Comparison of ENCODE assay signal across 12 mouse cellular contexts in genomic region chr7:135745091-135745490, GRCm38 (mm10). TPM values are rescaled to one million over a fixed set of nuclear protein-coding genes. Genes with fewer than 3 reads are reported as not detected.
DNase-seq lines count a peak whose midpoint lies in the region; ATAC-seq lines count a peak whose summit lies in the region.
"Had no signal": no experiment of that assay in that cellular context is flagged by ENCODE, and none has a peak within 500 bp of the region (broad histone marks: within the 10 kb centered on the region; RNA-seq: fewer than 3 reads in every experiment).

No protein-coding gene starts in this region.

- intact Hi-C loops in gastrocnemius, postnatal 36 days (cut with DNase I): no loop called here

- H3K9ac ChIP-seq in lung, embryonic 16.5 days (ENCODE audit: low read length): no peak overlapping the region
- H3K9ac ChIP-seq in forebrain, embryonic 16.5 days (replicated peaks; ENCODE audit: low read depth, low read length): no peak overlapping the region
- H3K9ac ChIP-seq: liver, embryonic 14.5 days; midbrain, embryonic 15.5 days had no signal

- peaks cover 3% of the 10 kb centered on the region; the same call in 1 of the 2 replicates for H3K9me3 ChIP-seq in lung, embryonic 16.5 days (ENCODE audit: control insufficient read depth, low read length)
- 0 out of 2 replicates have a peak, but pooled peaks cover 3% of the 10 kb centered on the region for H3K9me3 ChIP-seq in forebrain, embryonic 16.5 days (ENCODE audit: control insufficient read depth, low read length)
- H3K9me3 ChIP-seq: midbrain, embryonic 15.5 days had no signal

- no peaks in the 10 kb centered on the region for H3K27me3 ChIP-seq in lung, embryonic 16.5 days (ENCODE audit: control insufficient read depth, insufficient read depth, low read depth, low read length)
- H3K27me3 ChIP-seq in forebrain, embryonic 16.5 days (replicated peaks; ENCODE audit: control insufficient read depth, insufficient read depth, low read length): no peaks in the 10 kb centered on the region
- H3K27me3 ChIP-seq: midbrain, embryonic 15.5 days had no signal

- peaks cover 15% of the 10 kb centered on the region for H3K4me1 ChIP-seq in lung, embryonic 16.5 days (replicated peaks; ENCODE audit: control insufficient read depth, insufficient read depth, low read length)
- H3K4me1 ChIP-seq in forebrain, embryonic 16.5 days (replicated peaks; ENCODE audit: control insufficient read depth, insufficient read depth, low read length): peaks cover 6% of the 10 kb centered on the region; the same call in 1 of the 2 replicates
- H3K4me1 ChIP-seq: midbrain, embryonic 15.5 days had no signal

- 0 out of 2 replicates have a peak overlapping the region, but pooled peaks have one; percentile 32 for H3K27ac ChIP-seq in lung, embryonic 16.5 days (ENCODE audit: low read length)
- no peak overlapping the region for H3K27ac ChIP-seq in forebrain, embryonic 16.5 days (ENCODE audit: low read length)
- H3K27ac ChIP-seq: left cerebral cortex, adult 2 months; liver, embryonic 14.5 days; midbrain, embryonic 15.5 days had no signal

- peak; percentile 86 for ATAC-seq in lung, embryonic 16.5 days (ENCODE audit: low read depth)
- no peak for ATAC-seq in forebrain, embryonic 16.5 days
- ATAC-seq: inflammation-experienced regulatory T-cells, adult 6 months; midbrain, embryonic 15.5 days had no signal

- peak; percentile 19 for DNase-seq in gastrocnemius, postnatal 10 days
- no peak for DNase-seq in gastrocnemius, postnatal 36 days
- DNase-seq in kidney, postnatal 4 days: peak; percentile 62 to 66
- DNase-seq in kidney, adult 18-20 months: no peak
- DNase-seq in Muller cell, postnatal 12 days (ENCODE audit: inconsistent ontology term): peak; percentile 60
- no peak for DNase-seq in testis, postnatal 14 days (ENCODE audit: low spot score)

- H3K4me3 ChIP-seq in lung, embryonic 16.5 days (ENCODE audit: low read length): no peak overlapping the region
- no peak overlapping the region for H3K4me3 ChIP-seq in forebrain, embryonic 16.5 days (replicated peaks; ENCODE audit: low read length)
- H3K4me3 ChIP-seq: left cerebral cortex, adult 2 months; midbrain, embryonic 15.5 days had no signal

- no peak overlapping the region for H3K4me2 ChIP-seq in lung, embryonic 16.5 days (ENCODE audit: low read depth, low read length)
- no peak overlapping the region for H3K4me2 ChIP-seq in forebrain, embryonic 16.5 days (ENCODE audit: low read length)
- H3K4me2 ChIP-seq: midbrain, embryonic 15.5 days had no signal

- WGBS in lung, embryonic 16.5 days: 27% methylated on average over 2 of the region's 2 CpGs
- WGBS in forebrain, embryonic 16.5 days: 40% methylated on average over 2 of the region's 2 CpGs

- no peaks in the 10 kb centered on the region for H3K36me3 ChIP-seq in lung, embryonic 16.5 days (ENCODE audit: control insufficient read depth, insufficient read depth, low read length)
- H3K36me3 ChIP-seq in forebrain, embryonic 16.5 days (ENCODE audit: control insufficient read depth, insufficient read depth): no peaks in the 10 kb centered on the region
- H3K36me3 ChIP-seq: midbrain, embryonic 15.5 days had no signal

RNA-seq across cellular contexts. Expression of gene Mki67, which starts 28.9 kb away (rescaled TPM):
- 10 to 100 TPM; 28.0 to 37.0 TPM for total RNA-seq in gastrocnemius, postnatal 10 days (2021)
- 1 to 10 TPM; 1.3 to 2.6 TPM for total RNA-seq in gastrocnemius, postnatal 36 days (2021)
- 43.7 and 44.3 TPM in 2 replicates for polyA plus RNA-seq in lung, embryonic 16.5 days (2015; fragmentation: Nextera tagmentation; extraction: Ambion mirVana)
- polyA plus RNA-seq in forebrain, embryonic 16.5 days (2015; fragmentation: Nextera tagmentation; extraction: Ambion mirVana): 14.8 and 19.6 TPM in 2 replicates

Comparison
In these comparisons a context has a peak if more than half of its experiments do, and no peak if none do; other contexts are left out.
1. DNase-seq: peak in gastrocnemius, postnatal 10 days (single experiment), kidney, postnatal 4 days (2 of 2) and Muller cell, postnatal 12 days (single experiment); none in gastrocnemius, postnatal 36 days (0 of 2), kidney, adult 18-20 months (single experiment) and testis, postnatal 14 days (single experiment).
2. RNA of gene Mki67, which starts 28.9 kb away (total RNA-seq): 28.0 to 37.0 TPM in gastrocnemius, postnatal 10 days; 1.3 to 2.6 TPM in gastrocnemius, postnatal 36 days; every median in the first group is over 4 times any median in the second.